Mouse (Mus musculus): ENCODE data around the gene Dtwd1. TPM values are rescaled to one million over a fixed set of nuclear protein-coding genes. Genes with fewer than 3 reads are reported as not detected.
"Not testable (repeated sequence)": the region's sequence is repeated elsewhere in the genome, so short reads cannot be mapped to it uniquely, and the experiment has no call there.

Dtwd1 gene
- polyA plus RNA-seq, 1 experiment from 2014 or later: 28.3 TPM

- WGBS: 63% methylated on average over 6 of the region's 6 CpGs
- no peak for ATAC-seq (ENCODE audit: insufficient number of reproducible peaks, insufficient read depth, low FRiP score, low TSS enrichment, low read depth)
- no peaks in the 10 kb centered on the region for H3K36me3 ChIP-seq
These were observed 59.2 kb downstream of the Dtwd1 start for GRCm38 (mm10) chr2:126211011-126211680.

GRCm38 (mm10) chr2:126214800-126215199 is 62.9 kb downstream of the Dtwd1 start, which contains the start of gene Gm17555:
Gene Gm17555, plus strand, starts transcription at chr2:126215100.
- 95% methylated on average over 3 of the region's 3 CpGs for WGBS
- ATAC-seq (ENCODE audit: insufficient number of reproducible peaks, insufficient read depth, low FRiP score, low TSS enrichment, low read depth); H3K27ac ChIP-seq; H3K9ac ChIP-seq; H3K9me3 ChIP-seq; H3K4me1 ChIP-seq; H3K4me3 ChIP-seq; H3K27me3 ChIP-seq; H3K36me3 ChIP-seq; H3K4me2 ChIP-seq: not testable (repeated sequence)

More at GRCm38 (mm10) chr2:126211011-126211680, 59.2 kb downstream of the Dtwd1 start:
- H3K9me3 ChIP-seq: no peaks in the 10 kb centered on the region
- no peaks in the 10 kb centered on the region for H3K27me3 ChIP-seq
- H3K4me3 ChIP-seq: no peak overlapping the region
- no peaks in the 10 kb centered on the region for H3K4me1 ChIP-seq
- H3K9ac ChIP-seq: no peak overlapping the region
- H3K4me2 ChIP-seq: no peak overlapping the region
- no peak overlapping the region for H3K27ac ChIP-seq

Other genes with a start within 250 kb of the Dtwd1 start
- 7.6 and 10.2 TPM in 2 replicates for gene Fgf7, start 117.5 kb upstream of the Dtwd1 start, polyA plus RNA-seq (2015; fragmentation: Nextera tagmentation; extraction: Ambion mirVana)
- not detected in 2 replicates for gene Fam227b, start 137 bp upstream of the Dtwd1 start, polyA plus RNA-seq (2015; fragmentation: Nextera tagmentation; extraction: Ambion mirVana)
- not detected in 2 replicates for gene Gm17555, start 63.0 kb downstream of the Dtwd1 start, polyA plus RNA-seq (2015; fragmentation: Nextera tagmentation; extraction: Ambion mirVana)